Mouse (Mus musculus) MEL (cell line): Measurements from ENCODE around the gene Ppt2. TPM values are rescaled to one million over a fixed set of nuclear protein-coding genes. Genes with fewer than 3 reads are reported as not detected.

Source experiments
- DNase-seq: peaks from one replicate; pipeline ENCODE4 v3.0.0; 2011; ENCODE audit warnings: low read depth, low spot score
- H3K27ac ChIP-seq: 2 replicates; pipeline ENCODE4 v1.5.1; 2012; ENCODE audit warnings: low read depth, mild to moderate bottlenecking, control low read depth, low read length, moderate library complexity; ENCODE audit not compliant: control insufficient read depth
- H3K27me3 ChIP-seq, 2 experiments: fragments of 150-350 bp in 1 of 2; sonication (generic) in 1 of 2; 2 replicates each; pipeline ENCODE4 v1.6.1; 2012; ENCODE audit warnings: low read length in 2 of 2, mild to moderate bottlenecking in 2 of 2, improper control_type of control experiment in 1 of 2, moderate library complexity in 1 of 2; ENCODE audit not compliant: insufficient read depth in 2 of 2, control insufficient read depth in 1 of 2
- H3K36me3 ChIP-seq, 2 experiments: 2 replicates each; pipeline ENCODE4 v1.6.1; 2012 to 2014; ENCODE audit warnings: low read length in 2 of 2, improper control_type of control experiment in 1 of 2, inconsistent platforms in 1 of 2, mild to moderate bottlenecking in 1 of 2; ENCODE audit not compliant: insufficient read depth in 2 of 2, control insufficient read depth in 1 of 2
- H3K4me1 ChIP-seq, 2 experiments: fragments of 150-350 bp in 1 of 2; sonication (generic) in 1 of 2; 2 replicates each; pipeline ENCODE4 v1.6.1; 2012; ENCODE audit warnings: low read length in 2 of 2, improper control_type of control experiment in 1 of 2, mild to moderate bottlenecking in 1 of 2; ENCODE audit not compliant: insufficient read depth in 2 of 2, control insufficient read depth in 1 of 2
- H3K4me3 ChIP-seq, 2 experiments: fragments of 150-350 bp in 1 of 2; sonication (generic) in 1 of 2; 2 replicates each; pipeline ENCODE4 v1.5.1; 2012; ENCODE audit warnings: low read depth in 2 of 2, low read length in 2 of 2, mild to moderate bottlenecking in 2 of 2, moderate library complexity in 2 of 2, control low read depth in 1 of 2, improper control_type of control experiment in 1 of 2; ENCODE audit not compliant: control insufficient read depth in 1 of 2, insufficient read depth in 1 of 2
- H3K79me2 ChIP-seq: 2 replicates; pipeline ENCODE4 v1.6.1; 2012; ENCODE audit warnings: mild to moderate bottlenecking, low read length, moderate library complexity; ENCODE audit not compliant: control insufficient read depth, poor library complexity, insufficient read depth
- H3K9ac ChIP-seq: 2 replicates; pipeline ENCODE4 v1.6.1; 2012; ENCODE audit warnings: low read depth, mild to moderate bottlenecking, control low read depth, low read length, moderate library complexity; ENCODE audit not compliant: control insufficient read depth, poor library complexity, severe bottlenecking
- H3K9me3 ChIP-seq: fragments of 150-350 bp; sonication (generic); replicated peaks from 2 replicates; pipeline ENCODE4 v1.6.1; 2012; ENCODE audit warnings: mild to moderate bottlenecking, low read length, improper control_type of control experiment, moderate library complexity; ENCODE audit not compliant: insufficient read depth
- CHD1 ChIP-seq: IDR thresholded peaks from 2 replicates; pipeline ENCODE4 v1.6.1; 2012; ENCODE audit warnings: low read depth, mild to moderate bottlenecking, inconsistent platforms, low read length, improper control_type of control experiment
- CHD2 ChIP-seq: IDR thresholded peaks from 2 replicates; pipeline ENCODE4 v1.6.1; 2011; ENCODE audit warnings: low read length, improper control_type of control experiment
- ELF1 ChIP-seq: IDR thresholded peaks from 2 replicates; pipeline ENCODE4 v1.6.1; 2014; ENCODE audit warnings: low read depth, mild to moderate bottlenecking, inconsistent platforms, low read length, improper control_type of control experiment, moderate library complexity
- EP300 ChIP-seq, 2 experiments: IDR thresholded peaks; 2 replicates each; pipeline ENCODE4 v1.6.1; 2011; ENCODE audit warnings: improper control_type of control experiment in 2 of 2, low read length in 2 of 2, low read depth in 1 of 2, mild to moderate bottlenecking in 1 of 2
- GABPA ChIP-seq: IDR thresholded peaks from 2 replicates; pipeline ENCODE4 v1.6.1; 2012; ENCODE audit warnings: low read depth, mild to moderate bottlenecking, inconsistent platforms, low read length, improper control_type of control experiment, moderate library complexity
- GATA1 ChIP-seq: IDR thresholded peaks from 2 replicates; pipeline ENCODE4 v1.6.1; 2011; ENCODE audit warnings: low read depth, low read length, improper control_type of control experiment
- JUND ChIP-seq: IDR thresholded peaks from 2 replicates; pipeline ENCODE4 v1.6.1; 2011; ENCODE audit warnings: low read depth, mild to moderate bottlenecking, improper control_type of control experiment, low read length
- KAT2A ChIP-seq: conservative IDR thresholded peaks from 2 replicates; pipeline ENCODE4 v1.6.1; 2012; ENCODE audit warnings: low read depth, low read length, improper control_type of control experiment, inconsistent platforms
- MAFK ChIP-seq: IDR thresholded peaks from 2 replicates; pipeline ENCODE4 v1.6.1; 2011; ENCODE audit warnings: low read depth, mild to moderate bottlenecking, low read length, improper control_type of control experiment, borderline replicate concordance
- MAX ChIP-seq: IDR thresholded peaks from 2 replicates; pipeline ENCODE4 v1.6.1; 2011; ENCODE audit warnings: low read length, improper control_type of control experiment
- MAZ ChIP-seq: IDR thresholded peaks from 2 replicates; pipeline ENCODE4 v1.6.1; 2012; ENCODE audit warnings: low read depth, mild to moderate bottlenecking, inconsistent platforms, low read length, improper control_type of control experiment
- MEF2A ChIP-seq: IDR thresholded peaks from 2 replicates; pipeline ENCODE4 v1.6.1; 2014; ENCODE audit warnings: low read depth, mild to moderate bottlenecking, inconsistent platforms, low read length, improper control_type of control experiment; ENCODE audit not compliant: poor library complexity, insufficient replicate concordance, severe bottlenecking; ENCODE audit errors: extremely low read depth
- MXI1 ChIP-seq: IDR thresholded peaks from 2 replicates; pipeline ENCODE4 v1.6.1; 2011; ENCODE audit warnings: mild to moderate bottlenecking, low read depth, low read length, improper control_type of control experiment
- NELFE ChIP-seq: IDR thresholded peaks from 2 replicates; pipeline ENCODE4 v1.6.1; 2011; ENCODE audit warnings: low read depth, low read length, improper control_type of control experiment
- NRF1 ChIP-seq: IDR thresholded peaks from 2 replicates; pipeline ENCODE4 v1.6.1; 2014; ENCODE audit warnings: low read depth, mild to moderate bottlenecking, inconsistent platforms, low read length, improper control_type of control experiment, moderate library complexity; ENCODE audit not compliant: poor library complexity, insufficient read depth, severe bottlenecking
- POLR2A ChIP-seq, 2 experiments: IDR thresholded peaks; 2 replicates each; pipeline ENCODE4 v1.6.1; 2011 to 2012; ENCODE audit warnings: low read length in 2 of 2, mild to moderate bottlenecking in 2 of 2, control low read depth in 1 of 2, improper control_type of control experiment in 1 of 2, low read depth in 1 of 2, moderate library complexity in 1 of 2; ENCODE audit not compliant: control insufficient read depth in 1 of 2, insufficient read depth in 1 of 2, poor library complexity in 1 of 2
- POLR2AphosphoS2 ChIP-seq: IDR thresholded peaks from 2 replicates; pipeline ENCODE4 v1.6.1; 2011; ENCODE audit warnings: low read length, improper control_type of control experiment
- RAD21 ChIP-seq: IDR thresholded peaks from 2 replicates; pipeline ENCODE4 v1.6.1; 2011; ENCODE audit warnings: mild to moderate bottlenecking, low read depth, low read length, improper control_type of control experiment
- SIN3A ChIP-seq: IDR thresholded peaks from 2 replicates; pipeline ENCODE4 v1.6.1; 2012; ENCODE audit warnings: low read length, improper control_type of control experiment, inconsistent platforms
- TAL1 ChIP-seq: IDR thresholded peaks from 2 replicates; pipeline ENCODE4 v1.6.1; 2012; ENCODE audit warnings: mild to moderate bottlenecking, inconsistent platforms, low read length, moderate library complexity, mixed read lengths
- TBP ChIP-seq: IDR thresholded peaks from 2 replicates; pipeline ENCODE4 v1.8.0; 2011; ENCODE audit warnings: low read depth, low read length, improper control_type of control experiment
- UBTF ChIP-seq: IDR thresholded peaks from 2 replicates; pipeline ENCODE4 v1.6.1; 2012; ENCODE audit warnings: low read depth, mild to moderate bottlenecking, inconsistent platforms, low read length, improper control_type of control experiment, moderate library complexity, borderline replicate concordance; ENCODE audit not compliant: insufficient read depth
- USF2 ChIP-seq, 2 experiments: IDR thresholded peaks; 2 replicates each; pipeline ENCODE4 v1.6.1; 2011 to 2012; ENCODE audit warnings: improper control_type of control experiment in 2 of 2, low read length in 2 of 2, borderline replicate concordance in 1 of 2, inconsistent platforms in 1 of 2, low read depth in 1 of 2, mild to moderate bottlenecking in 1 of 2; ENCODE audit not compliant: insufficient read depth in 1 of 2
- ZC3H11A ChIP-seq: IDR thresholded peaks from 2 replicates; pipeline ENCODE4 v1.6.1; 2012; ENCODE audit warnings: low read depth, mild to moderate bottlenecking, inconsistent platforms, low read length, improper control_type of control experiment
- polyA plus RNA-seq, 2 experiments: library from polyadenylated mRNA; stranded (reverse) in 1 of 2; unstranded in 1 of 2; fragments of >175 nt in 1 of 2; fragments of >200 nt in 1 of 2; gene quantifications; 2 replicates each; pipeline versions ENCODE4 v1.2.1 to v1.2.4; 2012; ENCODE audit warnings: low replicate concordance in 2 of 2, low read depth in 1 of 2; ENCODE audit not compliant: insufficient read length in 2 of 2, insufficient read depth in 1 of 2, missing spikeins in 1 of 2
- total RNA-seq: library from RNA; depleted of rRNA; stranded (reverse); fragments of 300-350 nt; gene quantifications from 2 replicates; pipeline ENCODE4 v1.2.3, GENCODE M21; 2012

The Ppt2 gene
- total and polyA plus RNA-seq, 3 experiments = 29.2 to 147 (median 67.1) TPM

- H3K79me2 ChIP-seq = peaks cover 29% of the 10 kb centered on the region
- no peak for TF ChIP-seq MAZ
- no peak for TF ChIP-seq ZC3H11A
- no peak for TF ChIP-seq JUND
- no peak for TF ChIP-seq ELF1
- no peak for TF ChIP-seq RAD21
- TF ChIP-seq, all 39 proteins: peak for 0
- H3K9ac ChIP-seq = no peak overlapping the region
- no peaks in the 10 kb centered on the region for H3K27me3 ChIP-seq
- H3K36me3 ChIP-seq = peaks cover 0 to under 1% of the 10 kb centered on the region in 2 experiments; a peak in 2 of 4 replicates
- peaks cover 1 to 10% of the 10 kb centered on the region in 2 experiments for H3K4me1 ChIP-seq
- no peak overlapping the region for H3K27ac ChIP-seq
- no peak for DNase-seq
- no peak overlapping the region for H3K4me3 ChIP-seq
- H3K9me3 ChIP-seq = no peaks in the 10 kb centered on the region
Measured at GRCm38 (mm10) chr17:34601796-34602195, 26.5 kb downstream of the Ppt2 start.

GRCm38 (mm10) chr17:34599891-34600290 is 28.4 kb downstream of the Ppt2 start:
- no peaks in the 10 kb centered on the region for H3K9me3 ChIP-seq
- no peak for TF ChIP-seq MXI1
- TF ChIP-seq GATA1 = no peak
- no peak; the same call in 1 of the 2 replicates for TF ChIP-seq POLR2AphosphoS2
- TF ChIP-seq MAFK = no peak
- no peak for TF ChIP-seq MAZ
- no peak for TF ChIP-seq GABPA
- no peak for TF ChIP-seq MAX
- TF ChIP-seq USF2 (IDR thresholded peaks at IDR 0.05; ENCODE audit: borderline replicate concordance in 1 of 2, insufficient read depth in 1 of 2, low read depth in 1 of 2, low read length in 2 of 2) = no peak
- TF ChIP-seq CHD2 = no peak
- TF ChIP-seq POLR2A (IDR thresholded peaks at IDR 0.05; ENCODE audit: control insufficient read depth in 1 of 2, insufficient read depth in 1 of 2, low read depth in 1 of 2, low read length in 2 of 2, poor library complexity in 1 of 2) = no peak
- H3K79me2 ChIP-seq = peaks cover 14% of the 10 kb centered on the region
- no peaks in the 10 kb centered on the region for H3K27me3 ChIP-seq
- no peak overlapping the region for H3K27ac ChIP-seq
- H3K36me3 ChIP-seq = peaks cover 0 to 4% of the 10 kb centered on the region in 2 experiments; a peak in 3 of 4 replicates
- DNase-seq = no peak
- no peak overlapping the region for H3K9ac ChIP-seq
- no peak overlapping the region for H3K4me3 ChIP-seq
- H3K4me1 ChIP-seq = peaks cover 0 to 12% of the 10 kb centered on the region in 2 experiments; a peak in 3 of 4 replicates

- Histone ChIP-seq H3K4me1 (peaks cover 0 to 16% of the 10 kb centered on the region in 2 experiments), H3K9me3 (no peaks in the 10 kb centered on the region), H3K9ac (no peak within 1 kb of the TSS; the same call in 1 of the 2 replicates), H3K27ac (no peak within 1 kb of the TSS), H3K27me3 (no peaks in the 10 kb centered on the region), H3K4me3 (no peak within 1 kb of the TSS), H3K36me3 (peaks cover 0 to 4% of the 10 kb centered on the region in 2 experiments; a peak in 3 of 4 replicates), H3K79me2 (peaks cover 9% of the 10 kb centered on the region)
- DNase-seq = no peak
- TF ChIP-seq UBTF (no peak), NRF1 (no peak), NELFE (no peak), MAZ (no peak), USF2 (IDR thresholded peaks at IDR 0.05; ENCODE audit: borderline replicate concordance in 1 of 2, insufficient read depth in 1 of 2, low read depth in 1 of 2, low read length in 2 of 2) (no peak), TBP (no peak), MAFK (no peak), MEF2A (no peak), KAT2A (no peak), TAL1 (no peak), ZC3H11A (no peak), SIN3A (no peak), EP300 (IDR thresholded peaks at IDR 0.05; ENCODE audit: low read depth in 1 of 2, low read length in 2 of 2) (no peak), GATA1 (no peak), CHD1 (no peak), POLR2AphosphoS2 (no peak)
Measured at GRCm38 (mm10) chr17:34597566-34598095, 30.7 kb downstream of the Ppt2 start, which contains the start of gene Ager. Ager (plus strand) TSS chr17:34597862.
